Mouse (Mus musculus) lung, postnatal 0 days (tissue): Measurements from ENCODE around the gene Igfbp4.

Source experiments
- CTCF ChIP-seq: IDR thresholded peaks from 2 replicates; pipeline ENCODE4 v1.5.1; 2016; ENCODE audit warnings: antibody characterized with exemption, mild to moderate bottlenecking
- EP300 ChIP-seq: IDR thresholded peaks from 2 replicates; pipeline ENCODE4 v1.6.1; 2016; ENCODE audit warnings: antibody characterized with exemption, mild to moderate bottlenecking, control low read depth

DNA sequence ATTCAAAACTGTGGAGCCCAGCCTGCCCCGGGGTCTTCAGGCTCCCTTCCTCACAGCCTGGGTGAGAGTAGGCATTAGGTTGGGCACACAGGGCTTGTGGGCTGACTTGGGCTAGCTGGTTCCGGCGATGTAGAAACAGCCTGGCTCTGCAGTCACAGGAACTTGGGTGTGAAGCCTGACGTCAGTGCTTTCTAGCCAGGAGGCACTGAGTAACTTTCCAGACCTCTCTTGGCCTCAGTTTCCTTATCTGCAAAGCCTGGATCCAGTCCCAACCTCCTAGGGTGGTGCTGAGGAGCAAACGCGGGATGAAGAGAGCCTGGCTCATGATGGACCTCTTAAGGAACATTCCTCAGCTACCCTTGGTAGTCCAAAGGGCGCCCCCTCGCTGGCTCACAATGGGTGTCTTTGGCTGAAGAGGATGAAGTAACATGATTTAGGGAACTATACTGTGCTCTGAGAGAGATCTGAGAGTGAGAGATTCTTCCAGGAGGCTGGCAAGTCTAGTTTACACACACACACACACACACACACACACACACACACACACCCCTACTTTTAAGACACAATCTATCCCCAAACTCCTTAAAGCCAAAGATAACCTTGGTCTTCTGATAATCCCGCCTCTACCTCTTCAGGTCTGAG lies 40.0 kb downstream of the Igfbp4 start:
- TF ChIP-seq EP300 (no peak), CTCF (no peak)
